Mouse (Mus musculus) kidney, adult 10 weeks (tissue): Measurements from ENCODE around the gene Fam83c. TPM values are rescaled to one million over a fixed set of nuclear protein-coding genes. Genes with fewer than 3 reads are reported as not detected.

ENCODE experiments used
- polyA plus RNA-seq: library from polyadenylated mRNA; stranded (reverse); fragments of 350-450 nt; fragmentation: Illumina TruSeq; extraction: RNeasy Lipid Tissue Mini Kit (QIAGEN cat#74804); gene quantifications from one replicate; pipeline ENCODE4 v1.2.3, GENCODE M21; 2014; ENCODE audit warnings: low read depth, low replicate concordance

Gene Fam83c
- polyA plus RNA-seq = not detected

DNA sequence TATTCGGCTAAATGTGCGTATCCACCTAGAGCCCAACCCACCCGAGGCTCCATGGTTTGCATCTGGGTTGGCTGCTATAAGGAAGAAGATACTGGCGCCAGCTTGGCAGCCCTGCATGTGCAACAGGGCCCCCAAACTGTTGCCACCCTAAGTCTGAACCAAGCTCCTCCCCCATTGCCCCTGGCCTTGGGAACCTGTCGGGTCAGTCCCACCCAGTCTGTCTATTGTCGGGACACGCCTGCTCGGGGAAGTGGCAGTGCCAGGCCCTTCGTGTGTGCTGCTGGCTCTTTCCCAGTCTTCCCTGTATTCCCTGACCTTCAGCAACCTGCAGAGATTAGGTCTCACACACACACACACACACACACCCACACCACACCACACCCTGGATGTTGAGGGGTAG, at the start of gene Fam83c:
Gene Fam83c (minus strand): TSS at position 123 of the 400 bp plus-strand sequence.

DNA sequence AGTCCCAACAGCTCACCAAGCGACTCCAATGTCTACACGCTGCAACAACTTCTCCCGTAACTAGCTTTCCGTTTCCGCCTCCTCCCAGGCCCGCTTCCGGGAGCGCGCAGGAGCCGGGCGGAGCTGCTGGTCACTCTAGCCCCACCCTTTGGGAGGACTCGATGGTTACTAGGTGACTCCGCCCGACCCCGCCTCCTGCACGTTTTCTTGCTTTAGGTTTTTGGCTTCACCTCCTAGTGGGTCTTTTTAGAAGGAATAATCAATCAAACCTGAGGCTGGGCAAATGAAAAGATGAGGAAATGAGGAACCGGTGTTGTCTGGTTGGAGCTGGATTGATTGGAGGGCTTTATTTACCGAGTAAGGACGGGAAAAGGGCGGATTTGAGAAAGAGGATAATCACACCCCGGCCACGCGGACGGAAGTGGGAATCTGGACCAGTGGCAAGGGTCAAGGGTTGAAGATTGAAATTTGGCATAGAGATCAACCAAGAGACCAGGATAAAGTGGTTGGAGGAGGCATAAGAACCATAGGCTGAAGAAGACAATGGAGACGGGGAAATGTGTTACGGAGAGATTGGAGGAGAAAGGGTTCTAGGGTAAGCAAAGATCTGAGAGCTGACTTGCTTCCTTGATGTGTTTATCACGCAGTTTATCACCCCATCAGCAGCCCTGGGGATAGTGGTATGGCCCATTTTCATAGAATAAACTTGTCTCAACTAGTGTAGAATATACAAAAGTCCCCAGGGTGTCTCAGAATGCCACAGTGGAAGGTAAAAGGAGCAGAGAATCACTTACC, 7.8 kb downstream of the Fam83c start, which contains the start of gene Eif6:
Gene Eif6 (minus strand): TSS at position 296 of the 795 bp plus-strand sequence.

DNA sequence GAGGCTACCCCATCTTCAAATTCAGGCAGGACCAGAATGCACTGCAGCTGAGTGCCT, 15.4 kb downstream of the Fam83c start, which contains the start of gene BC029722:
Gene BC029722 (minus strand): TSS at position 35 of the 57 bp plus-strand sequence.

Other genes starting within 250 kb of the Fam83c start
- 31.7 TPM for gene Gss, start 242.0 kb downstream of the Fam83c start, polyA plus RNA-seq
- gene Myh7b, start 223.6 kb downstream of the Fam83c start, polyA plus RNA-seq = not detected
- gene Trpc4ap, start 142.5 kb downstream of the Fam83c start, polyA plus RNA-seq = 81.1 TPM
- gene Edem2, start 105.4 kb downstream of the Fam83c start, polyA plus RNA-seq = 9.0 TPM
- gene Gm17581, start 99.0 kb downstream of the Fam83c start, polyA plus RNA-seq = not detected
- 1.3 TPM for gene Procr, start 83.7 kb downstream of the Fam83c start, polyA plus RNA-seq
- not detected for gene Mmp24, start 59.5 kb downstream of the Fam83c start, polyA plus RNA-seq
- gene BC029722, start 15.4 kb downstream of the Fam83c start, polyA plus RNA-seq = 15.5 TPM
- 5.1 TPM for gene Eif6, start 7.9 kb downstream of the Fam83c start, polyA plus RNA-seq
- gene Uqcc1, start 95.5 kb upstream of the Fam83c start, polyA plus RNA-seq = 78.5 TPM
- gene Gm15557, start 105.9 kb upstream of the Fam83c start, polyA plus RNA-seq = not detected
- not detected for gene Gdf5, start 110.5 kb upstream of the Fam83c start, polyA plus RNA-seq
- 1.3 TPM for gene Cep250, start 121.6 kb upstream of the Fam83c start, polyA plus RNA-seq
- 1.7 TPM for gene 6430550D23Rik, start 173.1 kb upstream of the Fam83c start, polyA plus RNA-seq
- gene Ergic3, start 173.2 kb upstream of the Fam83c start, polyA plus RNA-seq = 11.2 TPM
- not detected for gene Fer1l4, start 218.1 kb upstream of the Fam83c start, polyA plus RNA-seq
- gene Spag4, start 230.3 kb upstream of the Fam83c start, polyA plus RNA-seq = 0.16 TPM